Mouse (Mus musculus): ENCODE results near the gene Tpd52l2. TPM values are rescaled to one million over a fixed set of nuclear protein-coding genes. Genes with fewer than 3 reads are reported as not detected.

Gene Tpd52l2
- polyA plus RNA-seq, 1 experiment from 2014 or later: 151 TPM

- H3K4me3 ChIP-seq (ENCODE audit: low read depth, low read length): no peak overlapping the region
- H3K27me3 ChIP-seq (ENCODE audit: control insufficient read depth, insufficient read depth, low read length): no peaks in the 10 kb centered on the region
- ATAC-seq (ENCODE audit: low FRiP score): no peak
- no peak overlapping the region for H3K4me2 ChIP-seq (replicated peaks; ENCODE audit: low read depth, low read length)
- H3K27ac ChIP-seq (ENCODE audit: low read depth, low read length): no peak overlapping the region
- H3K9ac ChIP-seq (ENCODE audit: low read depth, low read length): no peak overlapping the region
- no peaks in the 10 kb centered on the region for H3K36me3 ChIP-seq (ENCODE audit: control insufficient read depth, insufficient read depth, low read length)
- DNase-seq (ENCODE audit: low spot score): peak; percentile 11
- 39% methylated on average over 7 of the region's 7 CpGs for WGBS
- peaks cover 4% of the 10 kb centered on the region; the same call in 1 of the 2 replicates for H3K4me1 ChIP-seq (replicated peaks; ENCODE audit: control insufficient read depth, insufficient read depth, low read length)
- no peaks in the 10 kb centered on the region for H3K9me3 ChIP-seq (ENCODE audit: control insufficient read depth, low read length)
These were observed 13.2 kb upstream of the Tpd52l2 start for GRCm38 (mm10) chr2:181483562-181484318.

DNA sequence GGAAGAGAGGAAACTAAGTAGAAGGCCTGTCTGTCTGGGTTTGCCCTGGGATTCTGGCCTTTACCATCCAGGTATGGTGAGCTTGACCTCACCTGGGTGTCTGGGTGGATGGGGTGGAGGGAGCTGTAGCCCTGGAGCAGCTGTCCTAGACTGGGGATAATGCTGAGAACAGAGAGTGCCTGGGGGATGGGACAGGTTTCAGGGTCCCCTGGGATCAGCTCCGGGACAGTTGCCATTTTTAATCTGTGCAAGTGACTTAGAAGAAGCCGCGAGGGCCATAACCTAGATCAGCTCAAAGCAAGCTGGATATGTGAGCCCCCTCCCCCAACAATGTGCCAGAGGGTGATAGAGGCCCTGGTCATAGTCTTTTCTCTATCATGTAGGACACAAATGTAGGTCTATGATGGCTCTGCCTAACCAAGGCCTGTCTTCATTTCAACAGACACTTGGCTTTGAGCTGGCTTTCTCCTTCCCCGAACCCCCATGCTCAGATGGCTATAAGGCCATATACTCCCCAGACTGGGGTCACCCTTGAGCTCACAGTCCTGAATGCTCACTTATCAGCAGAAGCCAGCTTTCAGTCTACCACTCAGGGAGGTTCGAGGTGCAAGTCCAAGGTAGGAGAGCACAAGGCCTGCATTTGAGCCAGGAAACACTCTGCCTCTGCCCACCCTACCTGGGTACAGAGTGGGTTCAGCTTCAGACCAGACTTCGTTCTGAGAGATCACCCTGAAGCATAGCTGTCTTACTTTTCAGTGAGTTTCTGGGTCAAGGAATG, 12.3 kb upstream of the Tpd52l2 start:
- Histone ChIP-seq H3K36me3 (ENCODE audit: control insufficient read depth, insufficient read depth, low read length) (no peaks in the 10 kb centered on the region), H3K4me2 (replicated peaks; ENCODE audit: low read depth, low read length) (no peak overlapping the region), H3K4me1 (replicated peaks; ENCODE audit: control insufficient read depth, insufficient read depth, low read length) (peaks cover 4% of the 10 kb centered on the region; the same call in 1 of the 2 replicates), H3K9me3 (ENCODE audit: control insufficient read depth, low read length) (no peaks in the 10 kb centered on the region), H3K9ac (ENCODE audit: low read depth, low read length) (no peak overlapping the region), H3K27me3 (ENCODE audit: control insufficient read depth, insufficient read depth, low read length) (no peaks in the 10 kb centered on the region), H3K4me3 (ENCODE audit: low read depth, low read length) (no peak overlapping the region), H3K27ac (ENCODE audit: low read depth, low read length) (no peak overlapping the region)
- no peak for DNase-seq (ENCODE audit: low spot score)
- WGBS: 83% methylated on average over 6 of the region's 6 CpGs
- ATAC-seq (ENCODE audit: low FRiP score): no peak

DNA sequence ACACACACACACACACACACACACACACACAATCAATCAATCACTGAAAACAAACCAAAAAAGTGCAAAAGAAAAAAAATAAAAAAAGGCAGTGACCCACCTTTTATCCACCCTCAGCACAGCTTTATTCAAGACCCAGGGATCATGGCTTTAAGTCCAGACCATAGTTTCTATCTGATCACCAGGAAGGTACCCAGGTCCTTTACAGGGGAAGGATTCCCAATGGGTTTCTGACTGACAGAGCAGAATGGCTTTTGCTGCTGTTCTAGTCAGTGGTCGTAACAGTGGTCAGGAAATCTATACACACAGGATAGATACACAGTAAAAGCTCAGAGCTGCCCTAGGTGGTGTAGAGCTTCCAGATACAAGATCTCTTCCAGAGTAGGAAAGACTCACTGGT, 11.2 kb upstream of the Tpd52l2 start:
- no peaks in the 10 kb centered on the region for H3K27me3 ChIP-seq (ENCODE audit: control insufficient read depth, insufficient read depth, low read length)
- H3K9ac ChIP-seq (ENCODE audit: low read depth, low read length): no peak overlapping the region
- H3K4me3 ChIP-seq (ENCODE audit: low read depth, low read length): no peak overlapping the region
- no peaks in the 10 kb centered on the region for H3K9me3 ChIP-seq (ENCODE audit: control insufficient read depth, low read length)
- peaks cover 4% of the 10 kb centered on the region; the same call in 1 of the 2 replicates for H3K4me1 ChIP-seq (replicated peaks; ENCODE audit: control insufficient read depth, insufficient read depth, low read length)
- WGBS: 33% methylated on average over 1 of the region's 1 CpGs
- no peaks in the 10 kb centered on the region for H3K36me3 ChIP-seq (ENCODE audit: control insufficient read depth, insufficient read depth, low read length)
- ATAC-seq (ENCODE audit: low FRiP score): no peak
- no peak overlapping the region for H3K4me2 ChIP-seq (replicated peaks; ENCODE audit: low read depth, low read length)
- no peak for DNase-seq (ENCODE audit: low spot score)
- no peak overlapping the region for H3K27ac ChIP-seq (ENCODE audit: low read depth, low read length)

- no peaks in the 10 kb centered on the region for H3K27me3 ChIP-seq (ENCODE audit: control insufficient read depth, insufficient read depth, low read length)
- 31% methylated on average over 5 of the region's 5 CpGs for WGBS
- no peaks in the 10 kb centered on the region for H3K36me3 ChIP-seq (ENCODE audit: control insufficient read depth, insufficient read depth, low read length)
- H3K9ac ChIP-seq (ENCODE audit: low read depth, low read length): no peak overlapping the region
- no peaks in the 10 kb centered on the region for H3K9me3 ChIP-seq (ENCODE audit: control insufficient read depth, low read length)
- H3K4me3 ChIP-seq (ENCODE audit: low read depth, low read length): no peak overlapping the region
- no peak overlapping the region for H3K4me2 ChIP-seq (replicated peaks; ENCODE audit: low read depth, low read length)
- H3K27ac ChIP-seq (ENCODE audit: low read depth, low read length): peak overlapping the region; percentile 47
- peaks cover 4% of the 10 kb centered on the region; the same call in 1 of the 2 replicates for H3K4me1 ChIP-seq (replicated peaks; ENCODE audit: control insufficient read depth, insufficient read depth, low read length)
- ATAC-seq (ENCODE audit: low FRiP score) (0 out of 2 replicates have a peak, but pooled peaks have one; percentile 43), DNase-seq (ENCODE audit: low spot score) (peak; percentile 31)
These were observed 9.3 kb upstream of the Tpd52l2 start for GRCm38 (mm10) chr2:181487338-181488277.

DNA sequence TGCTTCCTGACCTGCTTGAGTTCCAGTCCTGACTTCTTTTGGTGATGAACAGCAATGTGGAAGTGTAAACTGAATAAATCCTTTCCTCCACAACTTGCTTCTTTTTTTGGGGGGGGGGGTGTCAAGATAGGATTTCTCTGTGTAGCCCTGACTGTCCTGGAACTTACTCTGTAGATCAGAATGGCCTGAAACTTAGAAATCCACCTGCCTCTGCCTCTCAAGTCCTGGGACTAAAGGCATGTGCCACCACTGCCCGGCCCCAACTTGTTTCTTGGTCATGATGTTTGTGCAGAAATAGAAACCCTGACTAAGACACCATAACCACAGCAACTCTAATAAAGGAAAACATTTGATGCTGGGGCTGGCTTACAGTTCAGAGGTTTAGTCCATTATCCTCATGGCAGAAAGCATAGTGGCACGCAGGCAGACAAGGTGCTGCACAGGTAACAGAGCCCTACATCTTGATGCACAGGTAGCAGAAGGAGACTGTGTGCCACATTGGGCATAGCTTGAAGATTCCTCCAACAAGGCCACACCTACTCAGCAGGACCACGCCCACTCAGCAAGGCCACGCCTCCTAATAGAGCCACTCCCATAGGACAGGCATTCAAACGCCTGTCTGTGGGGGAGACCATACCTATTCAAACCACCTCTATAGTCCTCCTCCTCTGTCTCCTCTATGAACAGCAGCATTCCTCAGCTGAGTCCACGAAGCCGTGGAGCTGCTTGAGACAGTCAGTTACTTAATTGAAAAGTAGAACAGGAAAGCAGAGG, 5.3 kb upstream of the Tpd52l2 start:
- DNase-seq (ENCODE audit: low spot score) (peak; percentile 15), ATAC-seq (ENCODE audit: low FRiP score) (no peak)
- 25% methylated on average over 7 of the region's 7 CpGs for WGBS
- Histone ChIP-seq H3K9ac (ENCODE audit: low read depth, low read length) (no peak overlapping the region), H3K4me3 (ENCODE audit: low read depth, low read length) (no peak overlapping the region), H3K27ac (ENCODE audit: low read depth, low read length) (no peak overlapping the region), H3K4me2 (replicated peaks; ENCODE audit: low read depth, low read length) (no peak overlapping the region), H3K9me3 (ENCODE audit: control insufficient read depth, low read length) (no peaks in the 10 kb centered on the region), H3K36me3 (ENCODE audit: control insufficient read depth, insufficient read depth, low read length) (no peaks in the 10 kb centered on the region), H3K27me3 (ENCODE audit: control insufficient read depth, insufficient read depth, low read length) (no peaks in the 10 kb centered on the region), H3K4me1 (replicated peaks; ENCODE audit: control insufficient read depth, insufficient read depth, low read length) (peaks cover 4% of the 10 kb centered on the region; the same call in 1 of the 2 replicates)

GRCm38 (mm10) chr2:181492206-181492605, 4.7 kb upstream of the Tpd52l2 start:
- Histone ChIP-seq H3K27ac (ENCODE audit: low read depth, low read length) (no peak overlapping the region), H3K4me1 (replicated peaks; ENCODE audit: control insufficient read depth, insufficient read depth, low read length) (peaks cover 4% of the 10 kb centered on the region; the same call in 1 of the 2 replicates), H3K9me3 (ENCODE audit: control insufficient read depth, low read length) (no peaks in the 10 kb centered on the region), H3K9ac (ENCODE audit: low read depth, low read length) (no peak overlapping the region), H3K27me3 (ENCODE audit: control insufficient read depth, insufficient read depth, low read length) (no peaks in the 10 kb centered on the region), H3K4me3 (ENCODE audit: low read depth, low read length) (no peak overlapping the region), H3K4me2 (replicated peaks; ENCODE audit: low read depth, low read length) (no peak overlapping the region), H3K36me3 (ENCODE audit: control insufficient read depth, insufficient read depth, low read length) (no peaks in the 10 kb centered on the region)
- 48% methylated on average over 3 of the region's 3 CpGs for WGBS
- DNase-seq (ENCODE audit: low spot score) (no peak), ATAC-seq (ENCODE audit: low FRiP score) (no peak)

DNA sequence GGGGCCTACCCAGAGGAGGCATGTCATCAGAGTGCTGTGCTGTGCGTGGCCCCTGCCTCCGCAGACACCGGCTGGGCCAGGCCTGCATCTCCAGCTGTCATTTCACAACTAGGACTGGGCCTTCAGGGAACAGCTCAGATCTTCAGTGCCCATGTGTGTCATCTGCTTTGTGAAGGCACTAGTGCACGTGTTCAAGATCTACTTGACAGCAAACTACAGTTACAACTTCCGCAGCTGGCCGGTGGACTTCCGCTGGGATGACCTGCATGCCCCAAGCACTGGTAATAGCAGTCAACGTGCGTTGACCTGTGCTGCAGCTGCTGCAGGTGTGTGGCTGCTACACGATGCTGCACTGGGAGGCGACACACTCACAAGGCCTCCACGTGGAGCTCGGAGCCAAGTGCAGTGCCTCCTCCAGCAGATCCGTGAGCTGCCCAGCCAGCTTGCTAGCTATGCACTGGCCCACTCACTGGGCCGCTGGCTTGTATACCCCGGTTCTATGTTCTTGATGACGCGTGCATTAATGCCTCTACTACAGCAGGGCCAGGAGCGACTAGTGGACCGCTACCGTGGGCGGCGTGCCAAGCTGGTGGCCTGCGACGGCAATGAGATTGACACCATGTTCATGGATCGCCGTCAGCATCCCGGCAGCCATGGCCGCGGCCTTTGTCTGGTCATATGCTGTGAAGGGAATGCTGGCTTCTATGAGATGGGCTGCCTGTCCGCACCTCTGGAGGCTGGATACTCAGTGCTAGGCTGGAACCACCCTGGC, 3.6 kb upstream of the Tpd52l2 start, which contains the start of gene Abhd16b:
TSS of gene Abhd16b (plus strand) at position 51 of the 772 bp plus-strand sequence.
- DNase-seq (ENCODE audit: low spot score): no peak
- WGBS: 84% methylated on average over 31 of the region's 31 CpGs
- Histone ChIP-seq H3K36me3 (ENCODE audit: control insufficient read depth, insufficient read depth, low read length) (no peaks in the 10 kb centered on the region), H3K4me1 (replicated peaks; ENCODE audit: control insufficient read depth, insufficient read depth, low read length) (no peaks in the 10 kb centered on the region; the same call in 1 of the 2 replicates), H3K4me2 (replicated peaks; ENCODE audit: low read depth, low read length) (no peak within 1 kb of the TSS), H3K9me3 (ENCODE audit: control insufficient read depth, low read length) (no peaks in the 10 kb centered on the region), H3K27ac (ENCODE audit: low read depth, low read length) (no peak within 1 kb of the TSS), H3K9ac (ENCODE audit: low read depth, low read length) (no peak within 1 kb of the TSS), H3K27me3 (ENCODE audit: control insufficient read depth, insufficient read depth, low read length) (no peaks in the 10 kb centered on the region), H3K4me3 (ENCODE audit: low read depth, low read length) (no peak within 1 kb of the TSS)
- no peak for ATAC-seq (ENCODE audit: low FRiP score)
